Mouse (Mus musculus) embryonic fibroblast, embryonic 13.5 days (primary cell): ENCODE measurements around the gene Olfr1251. TPM values are rescaled to one million over a fixed set of nuclear protein-coding genes. Genes with fewer than 3 reads are reported as not detected.
"Not testable (repeated sequence)": the region's sequence is repeated elsewhere in the genome, so short reads cannot be mapped to it uniquely, and the experiment has no call there.

Experiments used
- H3K27ac ChIP-seq: 2 replicates; pipeline ENCODE4 v1.5.1; 2012; ENCODE audit warnings: low read length, control low read depth, inconsistent platforms; ENCODE audit not compliant: insufficient read depth
- H3K4me1 ChIP-seq: 2 replicates; pipeline ENCODE4 v1.6.1; 2011; ENCODE audit warnings: low read length; ENCODE audit not compliant: control insufficient read depth, insufficient read depth
- H3K4me3 ChIP-seq: 2 replicates; pipeline ENCODE4 v1.5.1; 2011; ENCODE audit warnings: mild to moderate bottlenecking, control low read depth, low read length; ENCODE audit not compliant: insufficient read depth
- CTCF ChIP-seq: IDR thresholded peaks from 2 replicates; pipeline ENCODE4 v1.5.1; 2011; ENCODE audit warnings: mild to moderate bottlenecking, control low read depth, low read length, moderate library complexity, borderline replicate concordance; ENCODE audit not compliant: insufficient read depth
- POLR2A ChIP-seq: IDR thresholded peaks from 2 replicates; pipeline ENCODE4 v1.6.1; 2011; ENCODE audit warnings: low read depth, mild to moderate bottlenecking, control low read depth, low read length, moderate library complexity
- polyA plus RNA-seq: library from polyadenylated mRNA; stranded (reverse); fragments of >200 nt; gene quantifications from 2 replicates; pipeline ENCODE4 v1.2.4, GENCODE M21; 2011; ENCODE audit warnings: low read depth; ENCODE audit not compliant: missing spikeins, insufficient read length

Olfr1251 gene
- polyA plus RNA-seq = not detected in 2 replicates

DNA sequence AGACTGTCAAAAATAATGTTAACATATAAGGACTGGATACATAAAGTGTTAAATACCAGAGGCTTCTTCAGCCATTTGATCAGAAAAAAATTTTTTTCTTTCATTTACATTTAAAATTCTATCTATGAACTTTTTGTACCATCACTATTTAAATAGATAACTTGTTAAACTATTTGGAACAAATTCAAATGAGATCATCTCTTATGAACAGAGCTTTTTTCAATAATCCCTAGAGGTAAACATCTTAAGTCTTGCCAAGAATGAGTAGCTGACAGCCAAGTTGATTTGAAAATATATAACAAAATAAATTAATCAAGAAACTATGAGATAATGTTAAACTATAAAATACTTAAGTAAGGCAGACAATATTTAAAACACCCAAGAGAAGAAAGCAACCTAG, at the start of gene Olfr1251:
TSS of gene Olfr1251 (minus strand) at position 101 of the 400 bp plus-strand sequence.
- TF ChIP-seq CTCF (no peak), POLR2A (no peak)
- Histone ChIP-seq H3K4me3 (no peak within 1 kb of the TSS), H3K4me1 (no peaks in the 10 kb centered on the region), H3K27ac (no peak within 1 kb of the TSS)

DNA sequence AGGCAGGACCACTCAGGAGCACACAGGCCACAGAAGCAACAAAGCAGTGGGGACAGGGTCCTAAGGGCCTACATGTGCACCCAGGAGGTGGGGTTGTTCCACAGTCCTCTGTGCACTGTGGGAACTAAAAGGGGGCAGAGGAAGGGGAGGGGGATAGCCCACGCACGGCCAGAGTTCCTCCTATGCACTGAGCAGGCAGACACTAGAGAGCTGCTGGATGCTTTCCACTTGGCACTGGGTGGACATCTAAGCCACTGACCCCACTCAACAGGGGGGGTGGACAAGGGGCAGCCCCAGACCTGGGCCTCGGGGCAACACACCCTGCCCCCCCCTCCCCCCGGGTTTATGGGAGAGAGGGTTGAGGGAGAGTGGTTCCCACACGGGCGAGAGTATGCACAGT, 20.2 kb upstream of the Olfr1251 start:
- Histone ChIP-seq H3K4me3 (no peak overlapping the region), H3K4me1 (no peaks in the 10 kb centered on the region), H3K27ac (no peak overlapping the region)
- TF ChIP-seq CTCF = no peak
- no peak for TF ChIP-seq POLR2A

DNA sequence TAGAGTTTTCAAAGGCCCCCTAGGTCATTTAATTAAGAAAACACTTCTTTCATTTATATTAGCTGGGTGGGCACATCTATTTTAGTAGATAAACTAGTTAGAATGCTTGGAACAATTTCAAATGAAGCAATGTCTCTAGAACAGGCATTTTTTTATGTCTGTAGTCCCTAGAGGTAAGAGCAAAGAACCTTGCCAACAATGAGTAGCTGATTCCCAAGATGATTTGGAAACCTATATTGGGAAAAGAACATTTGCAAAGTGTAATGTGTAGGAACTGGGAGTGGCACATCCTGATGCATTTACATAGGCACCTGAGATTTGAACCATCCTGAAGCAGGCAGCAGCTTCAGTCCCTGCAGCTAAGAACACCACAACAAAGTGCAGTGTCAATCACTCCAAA, 10.4 kb downstream of the Olfr1251 start, which contains the start of gene Olfr1250:
TSS of gene Olfr1250 (minus strand) at position 101 of the 400 bp plus-strand sequence.
- no peak within 1 kb of the TSS for H3K4me3 ChIP-seq
- H3K4me1 ChIP-seq = no peaks in the 10 kb centered on the region
- no peak for TF ChIP-seq CTCF
- TF ChIP-seq POLR2A = no peak
- H3K27ac ChIP-seq = no peak within 1 kb of the TSS

DNA sequence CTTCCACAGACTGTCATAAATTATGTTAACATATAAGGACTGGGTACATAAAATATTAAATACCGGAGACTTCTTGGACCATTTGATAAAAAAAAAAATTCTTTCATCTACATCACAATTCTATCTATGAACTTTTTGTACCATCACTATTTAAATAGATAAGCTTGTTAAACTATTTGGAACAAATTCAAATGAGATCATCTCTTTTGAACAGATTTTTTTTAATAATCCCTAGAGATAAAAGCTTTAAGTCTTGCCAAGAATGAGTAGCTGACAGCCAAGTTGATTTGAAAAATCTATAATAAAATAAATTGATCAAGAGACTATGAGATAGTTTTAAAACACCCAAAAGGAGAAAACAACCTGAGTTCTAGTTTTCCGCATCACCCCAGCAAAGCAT, 36.9 kb downstream of the Olfr1251 start, which contains the start of gene Olfr1249:
TSS of gene Olfr1249 (minus strand) at position 101 of the 400 bp plus-strand sequence.
- TF ChIP-seq POLR2A (no peak), CTCF (no peak)

DNA sequence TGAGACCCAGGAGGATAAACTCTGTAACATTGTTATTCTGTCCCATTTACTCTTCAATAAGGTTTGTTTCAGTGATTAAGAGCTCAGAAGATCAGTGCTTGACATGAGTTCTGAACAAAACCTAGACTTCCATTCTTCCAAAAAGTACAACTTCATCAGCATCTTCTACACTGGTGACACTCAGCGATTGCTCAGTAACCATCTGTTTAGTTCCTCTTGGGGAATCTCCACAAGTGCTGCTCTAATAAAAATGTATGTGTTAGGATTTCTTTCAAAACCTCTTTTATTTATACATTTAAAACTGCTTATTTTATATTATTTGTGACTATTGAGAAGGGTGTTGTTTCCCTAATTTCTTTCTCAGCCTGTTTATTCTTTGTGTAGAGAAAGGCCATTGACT, 53.6 kb downstream of the Olfr1251 start, which contains the start of gene Olfr1248:
TSS of gene Olfr1248 (minus strand) at position 101 of the 400 bp plus-strand sequence.
- H3K27ac ChIP-seq, H3K4me3 ChIP-seq, H3K4me1 ChIP-seq: not testable (repeated sequence)

More for the DNA sequence above, 36.9 kb downstream of the Olfr1251 start, which contains the start of gene Olfr1249:
- no peak within 1 kb of the TSS for H3K27ac ChIP-seq
- H3K4me3 ChIP-seq = no peak within 1 kb of the TSS
- H3K4me1 ChIP-seq = no peaks in the 10 kb centered on the region

Other genes with a start within 250 kb of the Olfr1251 start
- gene Olfr1240, start 228.9 kb downstream of the Olfr1251 start, polyA plus RNA-seq = not detected in 2 replicates
- not detected in 2 replicates for gene Olfr1241, start 184.8 kb downstream of the Olfr1251 start, polyA plus RNA-seq
- not detected in 2 replicates for gene Olfr1242, start 173.6 kb downstream of the Olfr1251 start, polyA plus RNA-seq
- gene Olfr1243, start 140.4 kb downstream of the Olfr1251 start, polyA plus RNA-seq = not detected in 2 replicates
- gene Olfr1245, start 93.5 kb downstream of the Olfr1251 start, polyA plus RNA-seq = not detected in 2 replicates
- not detected in 2 replicates for gene Olfr1246, start 78.8 kb downstream of the Olfr1251 start, polyA plus RNA-seq
- not detected in 2 replicates for gene Olfr1247, start 57.8 kb downstream of the Olfr1251 start, polyA plus RNA-seq
- not detected in 2 replicates for gene Olfr1248, start 53.7 kb downstream of the Olfr1251 start, polyA plus RNA-seq
- not detected in 2 replicates for gene Olfr1249, start 37.0 kb downstream of the Olfr1251 start, polyA plus RNA-seq
- gene Olfr1250, start 10.5 kb downstream of the Olfr1251 start, polyA plus RNA-seq = not detected in 2 replicates
- not detected in 2 replicates for gene Olfr1252, start 53.1 kb upstream of the Olfr1251 start, polyA plus RNA-seq
- not detected in 2 replicates for gene Olfr1253, start 85.2 kb upstream of the Olfr1251 start, polyA plus RNA-seq
- not detected in 2 replicates for gene Olfr1254, start 121.7 kb upstream of the Olfr1251 start, polyA plus RNA-seq
- not detected in 2 replicates for gene Olfr1255, start 140.1 kb upstream of the Olfr1251 start, polyA plus RNA-seq
- not detected in 2 replicates for gene Olfr1256, start 169.6 kb upstream of the Olfr1251 start, polyA plus RNA-seq
- not detected in 2 replicates for gene Olfr48, start 176.3 kb upstream of the Olfr1251 start, polyA plus RNA-seq
- gene Olfr1257, start 206.5 kb upstream of the Olfr1251 start, polyA plus RNA-seq = not detected in 2 replicates